Mouse (Mus musculus) spleen, postnatal 4 days (tissue): Measurements from ENCODE around the gene Dazap1.

Source experiments
- DNase-seq, 2 experiments: peaks; one replicate each; pipeline ENCODE4 v3.0.0; 2022; ENCODE audit warnings: low spot score in 2 of 2

Dazap1 gene

DNA sequence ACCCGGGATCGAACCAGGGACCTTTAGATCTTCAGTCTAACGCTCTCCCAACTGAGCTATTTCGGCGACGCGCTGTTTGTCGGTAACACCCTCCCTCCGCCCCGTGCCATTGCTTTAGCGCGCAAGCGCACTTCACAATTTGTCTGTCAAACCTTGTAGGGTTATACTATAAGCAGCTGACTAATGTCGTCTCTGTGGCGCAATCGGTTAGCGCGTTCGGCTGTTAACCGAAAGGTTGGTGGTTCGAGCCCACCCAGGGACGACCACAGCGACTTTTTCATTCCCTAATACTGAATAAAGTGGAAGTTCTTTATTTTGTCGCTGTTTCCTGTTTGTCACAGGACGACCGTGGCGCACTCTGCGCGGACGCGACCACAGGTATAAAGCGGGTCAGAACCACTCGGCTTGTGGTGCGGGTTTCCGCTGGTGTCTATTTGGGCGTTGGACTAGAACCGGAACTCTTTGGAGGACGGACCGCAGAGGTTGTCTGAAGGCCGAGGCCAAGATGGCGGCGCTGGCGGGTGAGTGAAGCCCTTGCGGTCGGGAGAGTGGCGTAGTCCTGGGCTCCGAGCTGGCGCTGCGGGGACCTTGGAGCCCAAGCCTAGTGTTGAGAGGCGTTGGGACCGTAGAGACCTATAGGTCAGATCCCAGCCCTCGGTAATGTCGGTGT lies 12.2 kb upstream of the Dazap1 start, which contains the start of gene Ndufs7:
Ndufs7 (plus strand) TSS at position 151 of the 670 bp plus-strand sequence.
- peak; percentile 93 to 97 for DNase-seq

DNA sequence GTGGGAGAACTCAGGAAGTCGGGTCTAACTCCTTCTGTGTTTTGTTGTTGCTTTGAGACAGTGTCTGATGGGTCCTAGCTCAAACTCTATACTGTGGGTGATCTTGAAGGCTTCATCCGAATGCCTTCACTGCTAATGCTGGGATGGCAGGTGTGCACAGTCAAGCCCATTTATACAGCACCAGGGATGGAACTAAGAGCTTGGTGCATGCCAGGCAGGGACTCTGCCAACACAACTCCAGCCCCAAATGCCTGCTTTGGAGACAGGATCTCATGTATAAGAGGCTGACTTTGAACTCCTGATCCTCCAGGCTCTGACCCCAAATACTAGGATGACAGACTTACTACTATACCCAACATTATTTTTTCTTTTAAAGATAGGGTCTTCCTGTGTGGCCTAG lies 11.2 kb upstream of the Dazap1 start:
- DNase-seq: no peak

DNA sequence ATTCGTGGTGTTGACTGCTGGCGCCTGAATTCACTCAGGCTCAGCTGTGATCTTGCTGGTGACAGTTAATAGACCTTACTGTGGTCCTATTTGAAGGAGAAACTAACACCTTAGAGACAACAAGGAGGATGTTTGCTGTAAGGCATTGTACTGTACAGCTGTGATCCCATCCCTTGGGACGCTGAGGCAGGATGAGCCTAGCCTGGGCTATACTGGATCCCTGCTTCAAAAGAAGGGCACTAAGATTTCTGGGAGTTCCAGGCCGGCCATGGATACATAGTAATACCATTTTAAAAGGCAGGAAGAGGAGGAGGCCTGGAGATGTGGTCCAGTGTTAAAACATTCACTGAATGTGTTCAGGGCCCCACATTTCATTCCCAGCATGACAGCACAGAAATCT lies 10.7 kb upstream of the Dazap1 start:
- DNase-seq: no peak

DNA sequence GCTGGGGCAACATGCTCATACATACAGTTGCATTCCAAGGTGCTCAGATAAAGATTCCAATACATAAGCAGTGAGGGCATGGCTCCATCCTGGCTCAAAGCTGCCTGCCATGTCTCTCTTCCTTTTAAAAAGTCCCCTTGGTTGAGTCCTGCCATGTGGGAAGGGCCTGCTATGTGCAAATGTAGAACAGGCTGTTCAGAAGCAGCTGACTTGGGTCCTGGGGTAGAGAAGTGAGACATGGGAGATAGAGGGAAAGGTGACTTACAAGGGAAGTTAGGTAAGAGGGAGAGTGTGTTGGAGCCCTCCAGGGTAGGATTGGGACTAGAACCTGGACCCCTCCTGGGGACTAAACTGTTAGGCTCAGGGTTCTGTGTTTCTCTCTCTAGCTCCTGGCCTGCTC lies 9.3 kb upstream of the Dazap1 start:
- DNase-seq: no peak

DNA sequence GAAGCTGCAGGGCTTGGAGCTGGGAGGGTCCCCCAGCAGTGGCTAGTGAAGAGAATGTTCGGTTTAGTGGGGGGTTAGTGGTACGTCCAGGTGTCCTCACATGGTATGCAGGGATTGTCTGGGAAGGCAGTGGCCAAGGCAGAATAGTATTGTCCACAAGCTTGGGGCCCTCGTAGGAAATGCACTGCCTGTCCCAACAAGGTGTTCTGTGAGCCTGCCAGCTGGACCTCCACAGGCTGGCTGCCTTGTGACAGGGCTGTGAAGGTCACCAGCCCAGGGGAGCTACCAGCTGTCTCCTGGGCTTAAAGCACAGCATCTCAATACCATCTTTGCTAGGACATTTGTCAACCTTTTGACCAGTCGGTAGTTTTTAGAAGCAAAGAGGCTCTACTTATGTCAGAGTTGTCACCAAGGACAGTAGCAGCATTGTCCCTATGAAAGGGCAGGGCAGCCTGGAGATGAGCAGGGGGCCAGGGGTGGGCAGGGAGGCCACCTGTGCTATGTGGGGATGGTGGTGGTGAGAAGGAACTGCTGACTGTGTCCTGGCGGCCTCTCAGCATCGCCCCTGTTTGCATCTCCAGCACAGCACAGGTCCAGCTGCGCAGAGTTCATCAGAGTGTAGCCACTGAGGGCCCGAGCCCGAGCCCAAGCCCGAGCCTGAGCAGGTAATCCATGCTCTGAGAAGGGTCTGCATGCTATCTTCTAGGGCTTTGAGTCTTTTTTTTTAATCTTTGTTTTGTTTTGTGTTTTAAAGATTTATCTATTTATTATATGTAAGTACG lies 8.6 kb upstream of the Dazap1 start:
- DNase-seq: no peak

DNA sequence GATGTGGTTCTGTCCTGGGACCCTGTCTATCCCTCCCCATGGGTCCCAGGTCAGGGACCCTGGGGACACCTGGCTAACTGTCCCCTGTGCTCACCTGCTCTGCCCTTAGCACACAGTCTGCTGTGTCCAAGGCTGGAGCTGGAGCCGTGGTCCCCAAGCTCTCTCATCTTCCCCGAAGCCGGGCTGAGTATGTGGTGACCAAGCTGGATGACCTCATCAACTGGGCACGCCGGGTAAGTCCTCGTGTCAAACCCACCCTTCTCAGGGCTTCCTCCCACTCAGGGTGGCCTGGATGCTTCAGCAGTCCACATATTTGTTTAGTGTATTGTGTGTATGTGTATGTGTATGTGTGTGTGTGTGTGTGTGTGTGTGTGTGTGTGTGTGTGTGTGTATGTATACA lies 7.7 kb upstream of the Dazap1 start:
- DNase-seq: no peak

DNA sequence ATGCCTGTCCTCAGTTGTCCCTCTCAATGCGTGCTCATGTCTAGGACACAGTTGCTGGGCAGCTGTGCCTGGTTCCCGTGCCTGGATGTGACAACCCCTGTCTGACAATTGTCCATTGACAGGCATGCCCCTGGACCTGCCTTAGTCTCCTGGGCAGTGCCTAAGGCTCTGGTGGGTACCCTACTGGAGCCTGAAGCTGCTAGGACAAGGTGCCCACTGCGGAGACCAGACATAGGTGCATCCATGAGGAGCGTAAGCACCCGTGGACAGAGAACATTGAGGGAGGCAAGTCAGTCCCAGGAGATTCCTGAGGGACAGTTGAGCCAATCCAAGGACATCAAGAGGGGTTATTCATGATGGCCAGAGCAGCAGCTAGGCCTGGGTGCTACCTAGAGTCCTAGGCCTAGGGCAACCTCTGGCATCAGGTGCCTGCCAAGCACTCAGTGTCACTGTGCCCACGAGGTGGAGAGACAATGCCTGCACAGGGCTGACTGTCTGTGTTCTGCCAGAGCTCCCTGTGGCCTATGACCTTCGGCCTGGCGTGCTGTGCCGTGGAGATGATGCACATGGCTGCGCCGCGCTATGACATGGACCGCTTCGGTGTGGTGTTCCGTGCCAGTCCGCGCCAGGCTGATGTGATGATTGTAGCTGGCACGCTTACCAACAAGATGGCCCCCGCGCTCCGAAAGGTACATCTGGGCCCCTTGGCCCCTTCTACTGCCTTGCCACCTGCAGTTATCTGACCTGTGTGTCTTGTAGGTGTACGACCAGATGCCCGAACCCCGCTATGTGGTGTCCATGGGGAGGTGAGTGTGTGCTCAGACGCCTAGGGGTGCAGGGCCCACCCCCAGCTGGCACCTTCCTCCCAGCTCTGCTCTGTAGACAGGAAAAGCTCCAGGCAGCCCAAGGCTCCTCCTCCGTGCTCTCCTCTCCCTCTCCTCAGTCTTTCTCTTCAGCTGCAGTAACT lies 6.7 kb upstream of the Dazap1 start:
- no peak for DNase-seq

DNA sequence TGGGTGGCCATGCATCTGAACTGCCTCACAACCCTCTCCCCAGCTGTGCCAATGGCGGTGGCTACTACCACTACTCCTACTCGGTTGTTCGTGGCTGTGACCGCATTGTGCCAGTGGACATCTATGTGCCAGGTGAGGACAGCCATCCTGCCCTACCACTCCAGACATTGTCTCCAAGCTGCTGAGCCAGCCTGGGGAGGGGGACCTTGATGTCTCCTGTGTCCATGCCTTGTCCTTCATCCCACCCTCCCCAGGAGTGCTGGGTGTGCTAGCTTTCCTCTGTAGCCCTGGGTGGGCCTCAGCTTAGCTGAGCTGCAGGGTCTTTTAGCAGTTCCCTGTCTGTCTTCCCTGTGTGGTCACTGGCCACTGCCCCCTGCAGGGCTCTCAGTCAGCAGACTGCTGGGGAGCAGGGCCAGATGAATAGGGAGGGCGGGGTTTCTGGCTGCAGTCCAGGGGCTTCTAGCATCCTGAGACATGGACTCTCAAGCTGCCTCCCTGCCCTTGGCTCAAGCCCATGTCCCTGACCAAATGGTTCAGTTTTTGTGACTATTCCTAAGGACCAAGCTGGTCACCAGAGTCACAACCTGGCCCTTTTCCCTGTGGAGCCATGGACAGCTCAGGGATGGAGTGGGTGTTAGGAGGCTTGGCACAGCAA lies 5.3 kb upstream of the Dazap1 start:
- no peak for DNase-seq

DNA sequence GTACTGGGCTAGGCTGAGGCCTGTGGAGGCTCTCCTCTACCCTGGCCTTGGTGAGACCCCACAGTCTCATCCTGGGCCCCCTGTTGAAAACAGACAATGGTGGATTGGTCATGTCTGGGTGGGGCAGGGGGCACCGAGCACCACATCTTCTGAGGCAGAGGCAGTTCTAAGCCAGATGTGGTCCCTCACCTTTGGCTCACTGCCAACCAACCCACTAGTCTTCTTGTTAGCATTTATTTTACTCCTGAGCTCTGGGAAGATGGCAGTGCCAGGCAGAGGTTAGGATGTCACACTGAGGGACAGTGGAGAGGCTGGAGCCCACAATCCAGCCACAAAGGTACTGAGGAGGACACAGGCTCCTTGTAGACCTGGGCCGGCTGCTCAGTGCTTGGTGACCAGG lies 3.4 kb upstream of the Dazap1 start:
- DNase-seq: no peak

DNA sequence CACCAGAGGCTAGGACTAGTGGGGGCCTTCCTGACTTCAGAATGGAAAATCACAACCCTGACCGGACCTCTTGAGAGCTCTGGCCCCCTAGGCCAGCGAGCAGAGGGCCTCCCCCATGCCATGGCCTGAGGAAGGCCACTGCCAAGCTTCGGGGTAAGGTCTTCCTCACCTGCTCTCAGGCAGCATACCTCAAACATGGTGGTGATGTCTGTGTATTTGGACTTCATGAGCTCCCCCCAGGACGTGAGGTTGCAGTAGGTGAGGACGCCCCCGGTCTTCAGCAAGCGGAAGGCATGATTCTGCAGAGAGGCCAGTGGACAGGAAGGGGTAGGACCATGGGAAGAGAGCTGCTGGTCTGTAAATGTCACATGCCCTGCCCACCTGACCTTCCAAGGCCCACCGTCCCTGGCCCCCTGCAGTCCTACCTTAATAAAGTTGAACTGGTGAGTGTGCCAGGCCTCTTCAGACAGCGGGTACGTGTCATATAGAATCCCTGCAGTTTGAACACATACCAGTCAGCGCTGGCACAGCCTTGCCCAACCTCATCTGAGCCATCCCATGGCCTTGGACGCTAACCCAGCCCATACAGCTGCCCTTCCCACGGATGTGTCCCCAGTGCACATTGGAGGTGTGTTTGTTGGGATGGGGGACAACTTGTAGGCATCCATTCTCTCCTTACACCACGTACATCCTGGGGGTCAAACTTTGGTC lies 2.4 kb upstream of the Dazap1 start:
- DNase-seq: no peak

DNA sequence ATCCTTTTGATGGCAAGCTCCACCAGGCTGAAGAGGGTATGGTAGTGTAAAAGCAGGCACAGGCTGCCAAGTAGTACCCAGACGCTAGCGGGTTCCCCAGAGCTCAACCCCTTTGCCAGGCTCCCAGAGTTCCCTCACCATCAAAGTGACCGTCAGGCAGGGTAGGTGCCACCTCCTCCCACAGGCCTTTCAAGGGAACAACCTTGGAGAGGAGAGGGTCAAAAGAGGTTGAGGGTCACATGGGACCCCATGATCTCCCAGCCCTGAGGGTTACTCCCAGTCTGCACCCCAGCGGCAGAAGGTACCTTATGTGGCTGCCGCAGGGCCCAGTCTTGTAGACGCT lies 1.9 kb upstream of the Dazap1 start:
- DNase-seq: no peak

DNA sequence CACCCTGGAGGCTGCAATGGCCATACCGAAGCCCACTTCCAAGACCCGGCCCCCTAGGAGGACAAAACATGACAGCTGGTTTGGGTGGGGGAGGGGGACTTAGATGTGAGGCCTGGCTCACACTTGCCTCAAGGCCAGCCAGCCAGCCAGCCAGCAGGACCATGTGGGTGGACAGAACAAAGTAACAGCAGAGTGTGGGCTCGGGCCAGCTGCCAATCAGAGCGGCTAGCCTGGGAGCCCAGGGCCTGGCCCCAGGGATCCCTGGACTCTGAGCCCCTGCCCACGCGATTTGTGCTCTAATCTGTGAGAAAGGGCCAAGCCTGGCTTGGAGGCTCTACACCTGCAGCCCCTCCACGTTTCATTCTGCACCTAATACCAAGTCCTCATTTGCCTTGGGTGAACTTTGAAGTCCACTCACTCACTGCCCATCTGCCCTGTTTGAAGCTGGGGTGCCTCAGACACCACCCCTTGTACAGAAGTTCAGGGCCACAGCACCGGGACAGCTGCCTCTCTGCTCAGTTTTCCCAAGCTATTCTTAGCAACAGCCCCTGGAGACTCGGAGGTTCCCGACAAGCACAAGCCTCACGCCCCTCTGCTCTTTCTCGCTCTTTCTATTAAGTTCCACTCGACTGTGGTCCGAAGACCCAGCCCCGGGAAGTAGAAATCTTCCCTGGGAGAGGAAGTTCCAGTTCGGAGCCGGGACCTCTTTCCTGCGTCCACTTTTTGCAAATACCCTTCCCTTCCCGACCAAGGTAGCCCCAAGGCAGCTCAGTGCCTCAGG lies 1.2 kb upstream of the Dazap1 start:
- no peak for DNase-seq

DNA sequence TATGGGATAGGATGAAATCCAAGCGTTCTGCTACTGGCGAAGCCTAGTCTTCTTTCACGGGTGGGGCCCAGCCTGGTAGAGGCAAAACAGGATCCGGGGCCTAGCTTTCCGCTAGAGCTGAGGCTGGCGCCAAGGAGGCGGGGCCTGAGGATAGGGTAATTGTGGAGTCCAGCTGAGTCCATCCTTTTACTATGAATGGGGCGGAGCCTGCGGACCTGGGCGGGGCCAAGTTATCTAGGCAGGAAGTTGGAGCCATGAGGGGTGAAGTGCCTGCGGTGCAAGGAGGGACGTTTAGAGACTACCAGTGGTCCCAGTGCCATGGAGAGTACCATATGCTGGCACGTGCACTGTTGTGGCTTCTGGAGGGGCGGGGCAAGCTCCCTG lies 291 bp downstream of the Dazap1 start:
- DNase-seq: peak; percentile 94 to 95

DNA sequence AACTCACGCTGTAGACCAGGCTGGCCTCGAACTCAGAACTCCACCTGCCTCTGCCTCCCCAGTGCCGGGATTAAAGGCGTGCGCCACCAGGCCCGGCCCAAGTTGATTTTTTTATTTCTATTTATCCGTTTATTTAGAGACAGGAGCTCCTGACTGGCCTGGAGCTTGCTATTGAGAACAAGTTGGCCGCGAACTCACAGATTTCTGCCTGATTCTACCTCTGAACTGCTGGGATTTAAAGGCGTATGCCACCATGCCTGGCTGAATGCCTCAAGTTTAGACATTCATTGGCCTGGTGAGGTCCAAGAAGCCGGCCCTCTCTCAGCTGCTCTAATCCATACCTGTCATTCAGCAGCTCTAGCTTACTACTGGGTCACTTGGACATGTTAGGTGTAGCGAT lies 883 bp downstream of the Dazap1 start:
- DNase-seq: no peak

DNA sequence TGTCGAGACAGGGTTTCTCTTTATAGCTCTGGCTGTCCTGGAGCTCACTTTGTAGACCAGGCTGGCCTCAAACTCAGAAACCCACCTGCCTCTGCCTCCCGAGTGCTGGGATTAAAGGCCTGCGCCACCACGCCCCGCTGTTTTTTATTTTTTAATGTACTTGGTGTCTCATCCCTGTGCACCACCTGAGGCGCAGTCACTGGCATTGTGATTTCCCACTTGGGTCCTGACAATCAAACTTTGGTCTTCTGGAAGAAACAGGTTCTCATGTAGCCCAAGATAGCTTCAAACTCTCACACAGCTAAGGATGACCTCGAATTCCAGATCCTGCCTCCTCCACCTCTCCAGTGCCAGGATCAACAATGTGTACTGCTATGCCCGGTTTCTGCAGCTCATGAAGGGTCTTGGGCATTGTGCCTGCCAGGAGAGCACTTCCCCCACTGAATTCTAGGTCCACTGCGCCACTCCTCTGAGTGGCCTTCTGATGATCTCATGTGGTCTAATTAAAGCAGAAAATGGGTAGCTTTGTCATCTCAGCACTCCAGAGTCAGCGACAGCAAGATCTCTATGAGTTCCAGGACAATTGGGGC lies 1.6 kb downstream of the Dazap1 start:
- DNase-seq: no peak

DNA sequence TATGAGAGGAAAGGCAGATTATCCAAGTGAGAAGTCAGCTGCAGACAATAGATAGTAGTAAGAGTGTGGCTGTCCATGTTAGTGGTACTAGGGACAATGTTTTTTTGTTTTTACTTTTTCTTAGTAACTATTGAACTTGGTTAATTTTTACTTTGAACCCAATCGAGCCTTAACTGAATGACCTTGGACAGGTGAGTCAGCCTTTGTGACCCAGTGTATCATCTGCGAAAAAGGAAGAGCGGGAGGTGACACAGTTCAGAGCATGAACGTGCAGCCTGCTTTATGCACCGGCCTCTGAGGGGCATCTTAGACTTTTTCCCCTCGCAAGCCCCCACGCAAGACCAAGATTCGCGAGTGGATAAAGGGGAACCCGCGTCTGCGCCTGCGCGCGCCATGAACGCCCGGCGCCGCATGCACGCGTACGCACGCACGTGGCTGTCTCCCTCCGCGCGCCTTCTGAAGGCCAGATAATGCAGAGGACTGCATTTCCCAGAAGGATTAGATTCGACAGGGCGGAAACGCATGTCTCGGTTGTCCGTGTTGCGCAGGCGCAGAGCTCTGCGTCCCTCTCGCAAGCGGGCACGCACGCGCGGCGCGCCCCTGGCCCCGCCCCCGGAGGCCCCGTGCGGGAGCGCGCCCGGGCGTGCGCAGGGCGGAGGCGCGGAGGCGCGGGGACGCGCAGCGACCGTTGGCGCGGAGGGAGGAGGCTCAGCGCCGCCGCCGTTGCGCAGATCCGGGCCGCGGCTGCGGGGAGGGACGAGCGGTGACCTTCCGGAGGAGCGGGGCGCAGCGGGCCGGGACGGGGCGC lies 3.3 kb downstream of the Dazap1 start:
- peak; percentile 99 for DNase-seq

DNA sequence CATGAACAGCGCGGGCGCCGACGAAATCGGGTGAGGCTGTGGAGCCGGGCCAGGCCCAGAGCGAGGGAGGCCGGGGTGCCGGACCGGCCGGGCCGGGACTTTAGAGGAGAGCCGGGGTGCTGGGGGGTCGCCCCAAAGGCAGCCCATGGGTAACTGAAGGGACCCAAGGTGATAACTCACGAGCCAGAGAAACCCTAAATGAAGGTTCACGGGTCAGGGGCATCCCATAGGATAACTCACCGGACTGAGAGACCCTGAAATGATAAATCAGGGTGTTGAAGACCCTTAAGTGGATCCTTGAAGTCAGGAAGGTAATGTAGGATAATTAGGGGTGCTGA lies 3.8 kb downstream of the Dazap1 start:
- no peak for DNase-seq

DNA sequence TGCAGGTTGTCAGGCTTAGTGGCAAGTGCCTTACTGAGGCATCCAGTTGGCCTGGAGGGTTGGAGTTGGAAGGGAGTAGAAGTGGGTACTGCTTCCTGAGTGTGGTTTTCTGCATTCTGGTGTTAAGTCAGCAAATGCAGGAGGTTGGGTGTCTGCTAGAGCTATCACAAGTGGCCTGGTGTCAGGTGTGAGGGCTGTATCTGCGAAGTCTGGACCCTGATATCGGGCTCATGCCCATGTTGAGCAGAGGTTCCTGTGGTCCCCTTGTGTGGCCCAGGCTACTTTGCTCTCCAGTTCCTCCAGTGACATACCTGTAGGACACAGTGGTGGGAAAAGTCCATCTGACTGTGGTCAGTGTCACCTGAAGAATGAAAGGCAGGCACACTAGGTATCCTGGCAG lies 8.8 kb downstream of the Dazap1 start:
- DNase-seq: no peak

DNA sequence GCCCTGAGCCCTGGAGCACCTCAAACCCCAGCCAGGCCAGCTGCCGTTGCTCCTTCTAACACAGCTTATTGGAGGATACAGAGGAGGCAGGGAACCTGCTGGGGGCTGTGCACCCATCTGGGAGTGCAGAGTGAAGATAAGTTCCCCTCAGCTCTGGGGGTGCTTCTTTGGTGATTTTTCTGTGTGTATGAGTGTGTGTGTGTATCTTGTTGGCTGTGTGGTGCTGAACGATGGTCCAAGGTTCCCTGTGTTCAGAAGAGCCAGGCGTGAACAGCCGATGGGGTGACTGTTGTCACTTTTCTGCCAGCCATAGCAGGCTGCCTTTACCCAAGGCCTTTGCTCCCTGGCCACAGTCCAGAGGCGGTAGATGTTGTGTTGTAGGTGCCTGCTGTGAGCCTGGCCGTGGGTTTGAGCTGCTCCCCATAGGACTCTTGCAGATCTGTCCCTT lies 9.5 kb downstream of the Dazap1 start:
- peak in 1 of 2 experiments; percentile 45 for DNase-seq
